Mouse (Mus musculus) MEL (cell line): ENCODE data around the gene Klhdc3. TPM values are rescaled to one million over a fixed set of nuclear protein-coding genes. Genes with fewer than 3 reads are reported as not detected.

Source experiments
- DNase-seq: peaks from one replicate; pipeline ENCODE4 v3.0.0; 2011; ENCODE audit warnings: low read depth, low spot score
- H3K27ac ChIP-seq: 2 replicates; pipeline ENCODE4 v1.5.1; 2012; ENCODE audit warnings: low read depth, mild to moderate bottlenecking, control low read depth, low read length, moderate library complexity; ENCODE audit not compliant: control insufficient read depth
- H3K27me3 ChIP-seq, 2 experiments: fragments of 150-350 bp in 1 of 2; sonication (generic) in 1 of 2; 2 replicates each; pipeline ENCODE4 v1.6.1; 2012; ENCODE audit warnings: low read length in 2 of 2, mild to moderate bottlenecking in 2 of 2, improper control_type of control experiment in 1 of 2, moderate library complexity in 1 of 2; ENCODE audit not compliant: insufficient read depth in 2 of 2, control insufficient read depth in 1 of 2
- H3K36me3 ChIP-seq, 2 experiments: 2 replicates each; pipeline ENCODE4 v1.6.1; 2012 to 2014; ENCODE audit warnings: low read length in 2 of 2, improper control_type of control experiment in 1 of 2, inconsistent platforms in 1 of 2, mild to moderate bottlenecking in 1 of 2; ENCODE audit not compliant: insufficient read depth in 2 of 2, control insufficient read depth in 1 of 2
- H3K4me1 ChIP-seq, 2 experiments: fragments of 150-350 bp in 1 of 2; sonication (generic) in 1 of 2; 2 replicates each; pipeline ENCODE4 v1.6.1; 2012; ENCODE audit warnings: low read length in 2 of 2, improper control_type of control experiment in 1 of 2, mild to moderate bottlenecking in 1 of 2; ENCODE audit not compliant: insufficient read depth in 2 of 2, control insufficient read depth in 1 of 2
- H3K4me3 ChIP-seq, 2 experiments: fragments of 150-350 bp in 1 of 2; sonication (generic) in 1 of 2; 2 replicates each; pipeline ENCODE4 v1.5.1; 2012; ENCODE audit warnings: low read depth in 2 of 2, low read length in 2 of 2, mild to moderate bottlenecking in 2 of 2, moderate library complexity in 2 of 2, control low read depth in 1 of 2, improper control_type of control experiment in 1 of 2; ENCODE audit not compliant: control insufficient read depth in 1 of 2, insufficient read depth in 1 of 2
- H3K79me2 ChIP-seq: 2 replicates; pipeline ENCODE4 v1.6.1; 2012; ENCODE audit warnings: mild to moderate bottlenecking, low read length, moderate library complexity; ENCODE audit not compliant: control insufficient read depth, poor library complexity, insufficient read depth
- H3K9ac ChIP-seq: 2 replicates; pipeline ENCODE4 v1.6.1; 2012; ENCODE audit warnings: low read depth, mild to moderate bottlenecking, control low read depth, low read length, moderate library complexity; ENCODE audit not compliant: control insufficient read depth, poor library complexity, severe bottlenecking
- H3K9me3 ChIP-seq: fragments of 150-350 bp; sonication (generic); replicated peaks from 2 replicates; pipeline ENCODE4 v1.6.1; 2012; ENCODE audit warnings: mild to moderate bottlenecking, low read length, improper control_type of control experiment, moderate library complexity; ENCODE audit not compliant: insufficient read depth
- BHLHE40 ChIP-seq: IDR thresholded peaks from 2 replicates; pipeline ENCODE4 v1.6.1; 2012; ENCODE audit warnings: low read depth, mild to moderate bottlenecking, inconsistent platforms, low read length, improper control_type of control experiment, borderline replicate concordance
- CTCF ChIP-seq, 3 experiments: IDR thresholded peaks in 2 of 3; conservative IDR thresholded peaks in 1 of 3; 2 replicates each; pipeline ENCODE4 v1.5.1; 2011 to 2012; ENCODE audit warnings: low read length in 3 of 3, low read depth in 2 of 3, mild to moderate bottlenecking in 2 of 3, improper control_type of control experiment in 1 of 3, inconsistent platforms in 1 of 3, mixed read lengths in 1 of 3, moderate library complexity in 1 of 3; ENCODE audit not compliant: control insufficient read depth in 1 of 3, insufficient read depth in 1 of 3, poor library complexity in 1 of 3, severe bottlenecking in 1 of 3
- EP300 ChIP-seq, 2 experiments: IDR thresholded peaks; 2 replicates each; pipeline ENCODE4 v1.6.1; 2011; ENCODE audit warnings: improper control_type of control experiment in 2 of 2, low read length in 2 of 2, low read depth in 1 of 2, mild to moderate bottlenecking in 1 of 2
- GABPA ChIP-seq: IDR thresholded peaks from 2 replicates; pipeline ENCODE4 v1.6.1; 2012; ENCODE audit warnings: low read depth, mild to moderate bottlenecking, inconsistent platforms, low read length, improper control_type of control experiment, moderate library complexity
- MAFK ChIP-seq: IDR thresholded peaks from 2 replicates; pipeline ENCODE4 v1.6.1; 2011; ENCODE audit warnings: low read depth, mild to moderate bottlenecking, low read length, improper control_type of control experiment, borderline replicate concordance
- MEF2A ChIP-seq: IDR thresholded peaks from 2 replicates; pipeline ENCODE4 v1.6.1; 2014; ENCODE audit warnings: low read depth, mild to moderate bottlenecking, inconsistent platforms, low read length, improper control_type of control experiment; ENCODE audit not compliant: poor library complexity, insufficient replicate concordance, severe bottlenecking; ENCODE audit errors: extremely low read depth
- MXI1 ChIP-seq: IDR thresholded peaks from 2 replicates; pipeline ENCODE4 v1.6.1; 2011; ENCODE audit warnings: mild to moderate bottlenecking, low read depth, low read length, improper control_type of control experiment
- MYB ChIP-seq: IDR thresholded peaks from 2 replicates; pipeline ENCODE4 v1.6.1; 2011; ENCODE audit warnings: mild to moderate bottlenecking, low read depth, low read length, improper control_type of control experiment
- NELFE ChIP-seq: IDR thresholded peaks from 2 replicates; pipeline ENCODE4 v1.6.1; 2011; ENCODE audit warnings: low read depth, low read length, improper control_type of control experiment
- NRF1 ChIP-seq: IDR thresholded peaks from 2 replicates; pipeline ENCODE4 v1.6.1; 2014; ENCODE audit warnings: low read depth, mild to moderate bottlenecking, inconsistent platforms, low read length, improper control_type of control experiment, moderate library complexity; ENCODE audit not compliant: poor library complexity, insufficient read depth, severe bottlenecking
- POLR2A ChIP-seq, 2 experiments: IDR thresholded peaks; 2 replicates each; pipeline ENCODE4 v1.6.1; 2011 to 2012; ENCODE audit warnings: low read length in 2 of 2, mild to moderate bottlenecking in 2 of 2, control low read depth in 1 of 2, improper control_type of control experiment in 1 of 2, low read depth in 1 of 2, moderate library complexity in 1 of 2; ENCODE audit not compliant: control insufficient read depth in 1 of 2, insufficient read depth in 1 of 2, poor library complexity in 1 of 2
- RAD21 ChIP-seq: IDR thresholded peaks from 2 replicates; pipeline ENCODE4 v1.6.1; 2011; ENCODE audit warnings: mild to moderate bottlenecking, low read depth, low read length, improper control_type of control experiment
- RCOR1 ChIP-seq: IDR thresholded peaks from 2 replicates; pipeline ENCODE4 v1.6.1; 2012; ENCODE audit warnings: low read depth, mild to moderate bottlenecking, inconsistent platforms, low read length, improper control_type of control experiment
- SMC3 ChIP-seq: IDR thresholded peaks from 2 replicates; pipeline ENCODE4 v1.6.1; 2011; ENCODE audit warnings: low read depth, low read length, improper control_type of control experiment
- UBTF ChIP-seq: IDR thresholded peaks from 2 replicates; pipeline ENCODE4 v1.6.1; 2012; ENCODE audit warnings: low read depth, mild to moderate bottlenecking, inconsistent platforms, low read length, improper control_type of control experiment, moderate library complexity, borderline replicate concordance; ENCODE audit not compliant: insufficient read depth
- USF1 ChIP-seq: IDR thresholded peaks from 2 replicates; pipeline ENCODE4 v1.6.1; 2014; ENCODE audit warnings: low read depth, mild to moderate bottlenecking, inconsistent platforms, low read length, improper control_type of control experiment, moderate library complexity
- ZC3H11A ChIP-seq: IDR thresholded peaks from 2 replicates; pipeline ENCODE4 v1.6.1; 2012; ENCODE audit warnings: low read depth, mild to moderate bottlenecking, inconsistent platforms, low read length, improper control_type of control experiment
- ZKSCAN1 ChIP-seq: IDR thresholded peaks from 2 replicates; pipeline ENCODE4 v1.6.1; 2012; ENCODE audit warnings: low read depth, mild to moderate bottlenecking, inconsistent platforms, low read length, improper control_type of control experiment, moderate library complexity
- ZMIZ1 ChIP-seq: IDR thresholded peaks from 2 replicates; pipeline ENCODE4 v1.6.1; 2012; ENCODE audit warnings: low read depth, mild to moderate bottlenecking, inconsistent platforms, low read length, improper control_type of control experiment, moderate library complexity
- ZNF384 ChIP-seq: IDR thresholded peaks from 2 replicates; pipeline ENCODE4 v1.6.1; 2012; ENCODE audit warnings: low read depth, mild to moderate bottlenecking, inconsistent platforms, low read length, improper control_type of control experiment
- polyA plus RNA-seq, 2 experiments: library from polyadenylated mRNA; stranded (reverse) in 1 of 2; unstranded in 1 of 2; fragments of >175 nt in 1 of 2; fragments of >200 nt in 1 of 2; gene quantifications; 2 replicates each; pipeline versions ENCODE4 v1.2.1 to v1.2.4; 2012; ENCODE audit warnings: low replicate concordance in 2 of 2, low read depth in 1 of 2; ENCODE audit not compliant: insufficient read length in 2 of 2, insufficient read depth in 1 of 2, missing spikeins in 1 of 2
- total RNA-seq: library from RNA; depleted of rRNA; stranded (reverse); fragments of 300-350 nt; gene quantifications from 2 replicates; pipeline ENCODE4 v1.2.3, GENCODE M21; 2012

Klhdc3 gene
- total and polyA plus RNA-seq, 3 experiments = 95.0 to 203 TPM; not detected in 1

- H3K9ac ChIP-seq = no peak overlapping the region
- H3K27ac ChIP-seq = no peak overlapping the region
- no peaks in the 10 kb centered on the region for H3K4me1 ChIP-seq
- TF ChIP-seq ZNF384 = no peak
- TF ChIP-seq NRF1 = no peak
- no peak for TF ChIP-seq MYB
- TF ChIP-seq BHLHE40 = no peak
- TF ChIP-seq USF1 = no peak
- TF ChIP-seq MAFK = no peak
- no peak for TF ChIP-seq MEF2A
- TF ChIP-seq ZKSCAN1 = no peak
- no peak for TF ChIP-seq ZMIZ1
- TF ChIP-seq GABPA = no peak
- TF ChIP-seq NELFE = no peak
- no peak for TF ChIP-seq EP300 (IDR thresholded peaks at IDR 0.05; ENCODE audit: low read depth in 1 of 2, low read length in 2 of 2)
- no peak for TF ChIP-seq RAD21
- no peak for TF ChIP-seq POLR2A (IDR thresholded peaks at IDR 0.05; ENCODE audit: control insufficient read depth in 1 of 2, insufficient read depth in 1 of 2, low read depth in 1 of 2, low read length in 2 of 2, poor library complexity in 1 of 2)
- no peak for TF ChIP-seq UBTF
- no peak overlapping the region for H3K4me3 ChIP-seq
- no peaks in the 10 kb centered on the region for H3K27me3 ChIP-seq
- no peaks in the 10 kb centered on the region for H3K36me3 ChIP-seq
- no peak for DNase-seq
- H3K79me2 ChIP-seq = no peaks in the 10 kb centered on the region
- H3K9me3 ChIP-seq = no peaks in the 10 kb centered on the region
Observed at GRCm38 (mm10) chr17:46725731-46726645, 45.3 kb upstream of the Klhdc3 start.

DNA sequence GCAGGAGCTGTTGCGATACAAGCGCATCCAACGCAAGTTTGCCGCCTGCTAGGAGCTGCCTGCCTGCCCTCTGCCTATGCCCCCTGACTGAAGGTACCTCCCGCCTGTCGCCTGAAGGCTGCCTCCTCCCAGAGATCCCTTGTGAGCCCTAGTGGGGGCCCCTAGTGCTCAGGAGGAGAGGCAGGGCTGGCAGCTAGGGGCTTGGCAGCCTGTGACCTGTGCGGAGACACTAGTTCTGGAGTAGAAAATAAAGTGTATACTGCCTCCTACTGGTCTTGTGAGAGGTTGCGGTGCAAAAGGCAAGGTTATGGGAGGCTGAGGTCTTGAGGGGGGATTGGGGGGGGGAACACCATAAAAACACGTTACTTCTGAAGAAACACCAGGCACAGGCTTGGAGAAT, 44.6 kb upstream of the Klhdc3 start:
- Histone ChIP-seq H3K27me3 (no peaks in the 10 kb centered on the region), H3K4me1 (no peaks in the 10 kb centered on the region), H3K27ac (no peak overlapping the region), H3K79me2 (no peaks in the 10 kb centered on the region), H3K9me3 (no peaks in the 10 kb centered on the region), H3K4me3 (no peak overlapping the region), H3K36me3 (no peaks in the 10 kb centered on the region), H3K9ac (no peak overlapping the region)
- no peak for TF ChIP-seq ZNF384
- TF ChIP-seq ZC3H11A = peak; percentile 41; the same call in 1 of the 2 replicates
- no peak for TF ChIP-seq RCOR1
- no peak for TF ChIP-seq MXI1
- peak; percentile 53 to 73 (median 70) for TF ChIP-seq CTCF (IDR thresholded peaks at IDR 0.05 in 2 of 3, conservative IDR thresholded peaks at IDR 0.05 in 1 of 3; ENCODE audit: control insufficient read depth in 1 of 3, insufficient read depth in 1 of 3, low read depth in 2 of 3, low read length in 3 of 3, poor library complexity in 1 of 3, severe bottlenecking in 1 of 3)
- TF ChIP-seq SMC3 = peak; percentile 57
- peak; percentile 67 for TF ChIP-seq RAD21
- DNase-seq = peak; percentile 58
